Mouse (Mus musculus): Measurements from ENCODE around the gene Rftn1. TPM values are rescaled to one million over a fixed set of nuclear protein-coding genes. Genes with fewer than 3 reads are reported as not detected.

Gene Rftn1
- polyA plus RNA-seq, 1 experiment from 2014 or later, result 11.9 TPM

DNA sequence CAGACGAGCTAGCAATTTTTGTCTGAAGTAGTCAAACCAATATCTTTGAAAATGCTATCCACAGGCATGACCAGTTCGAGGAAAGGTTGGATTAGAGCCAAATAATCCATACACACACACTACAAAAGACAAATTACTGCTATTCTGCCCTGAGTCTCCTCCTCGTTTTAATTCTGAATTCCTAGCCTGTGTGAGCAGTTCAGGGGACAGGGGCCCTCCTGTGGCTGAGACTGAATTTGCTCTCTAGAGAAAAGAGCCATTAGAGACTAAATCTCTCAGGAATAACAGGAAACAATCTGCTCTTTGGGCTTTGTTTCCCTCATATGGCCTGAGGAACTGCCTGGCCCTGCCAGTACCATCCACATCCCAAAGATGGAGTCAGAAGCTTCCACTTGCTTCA lies 3.2 kb upstream of the Rftn1 start:
- no peaks in the 10 kb centered on the region for H3K36me3 ChIP-seq (ENCODE audit: control insufficient read depth, insufficient read depth, low read length)
- H3K9me3 ChIP-seq (ENCODE audit: control insufficient read depth, low read length), result no peaks in the 10 kb centered on the region
- no peak overlapping the region for H3K9ac ChIP-seq (ENCODE audit: low read depth, low read length)
- H3K4me1 ChIP-seq (ENCODE audit: control insufficient read depth, insufficient read depth, low read length), result no peaks in the 10 kb centered on the region
- no peak overlapping the region for H3K27ac ChIP-seq (ENCODE audit: low read depth, low read length)
- no peak overlapping the region for H3K4me2 ChIP-seq (replicated peaks; ENCODE audit: low read depth, low read length)
- no peak for ATAC-seq (ENCODE audit: low FRiP score, low TSS enrichment)
- WGBS, result 59% methylated on average over 3 of the region's 3 CpGs
- no peak overlapping the region for H3K4me3 ChIP-seq (ENCODE audit: low read length)
- peaks cover 21% of the 10 kb centered on the region for H3K27me3 ChIP-seq (ENCODE audit: control insufficient read depth, insufficient read depth, low read length)

- WGBS, result 59% methylated on average over 10 of the region's 10 CpGs
- H3K4me1 ChIP-seq (ENCODE audit: control insufficient read depth, insufficient read depth, low read length), result no peaks in the 10 kb centered on the region
- peaks cover 21% of the 10 kb centered on the region for H3K27me3 ChIP-seq (ENCODE audit: control insufficient read depth, insufficient read depth, low read length)
- no peaks in the 10 kb centered on the region for H3K36me3 ChIP-seq (ENCODE audit: control insufficient read depth, insufficient read depth, low read length)
- no peaks in the 10 kb centered on the region for H3K9me3 ChIP-seq (ENCODE audit: control insufficient read depth, low read length)
- no peak overlapping the region for H3K4me3 ChIP-seq (ENCODE audit: low read length)
- ATAC-seq (ENCODE audit: low FRiP score, low TSS enrichment), result no peak
- no peak overlapping the region for H3K9ac ChIP-seq (ENCODE audit: low read depth, low read length)
- no peak overlapping the region for H3K4me2 ChIP-seq (replicated peaks; ENCODE audit: low read depth, low read length)
- no peak overlapping the region for H3K27ac ChIP-seq (ENCODE audit: low read depth, low read length)
Observed at GRCm38 (mm10) chr17:50192376-50192940, 2.0 kb upstream of the Rftn1 start.

DNA sequence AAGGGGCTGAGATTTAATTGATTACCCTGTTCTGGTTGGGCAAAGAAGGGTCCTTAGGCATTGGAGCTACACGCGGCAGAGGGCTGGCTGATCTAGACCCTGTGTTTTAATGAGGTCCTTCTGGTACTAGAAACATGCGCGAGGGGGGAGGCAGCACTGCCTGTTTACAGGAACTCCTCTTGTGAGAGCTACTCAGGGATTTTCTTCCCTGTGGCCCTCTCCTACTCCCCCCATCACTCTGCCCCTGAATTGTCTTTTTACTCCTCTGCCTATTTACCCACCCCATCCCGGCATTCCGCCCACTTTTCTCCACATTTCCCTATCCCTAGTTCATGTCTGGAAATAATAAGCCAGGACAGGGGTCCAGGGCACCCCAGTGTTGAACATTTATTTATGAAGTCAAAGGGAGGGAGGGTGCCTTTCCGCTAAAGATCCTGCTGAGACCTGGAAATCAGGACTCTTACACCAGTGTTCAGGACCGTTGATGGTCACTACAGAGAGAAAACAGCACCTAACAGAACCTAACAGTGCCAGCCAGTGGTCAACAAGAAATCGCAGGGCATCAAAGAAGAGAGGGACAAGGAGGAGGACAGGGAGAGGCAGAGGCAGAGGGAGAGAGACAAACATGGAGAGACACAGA lies 964 bp upstream of the Rftn1 start:
- no peaks in the 10 kb centered on the region for H3K4me1 ChIP-seq (ENCODE audit: control insufficient read depth, insufficient read depth, low read length)
- WGBS, result 34% methylated on average over 9 of the region's 9 CpGs
- ATAC-seq (ENCODE audit: low FRiP score, low TSS enrichment), result no peak

GRCm38 (mm10) chr17:50189381-50190012 lies 977 bp downstream of the Rftn1 start:
- Histone ChIP-seq H3K4me2 (replicated peaks; ENCODE audit: low read depth, low read length) (peak overlapping the region; percentile 99), H3K4me1 (ENCODE audit: control insufficient read depth, insufficient read depth, low read length) (no peaks in the 10 kb centered on the region), H3K4me3 (ENCODE audit: low read length) (peak overlapping the region; percentile 73), H3K9ac (ENCODE audit: low read depth, low read length) (peak overlapping the region; percentile 69), H3K27me3 (ENCODE audit: control insufficient read depth, insufficient read depth, low read length) (peaks cover 21% of the 10 kb centered on the region), H3K9me3 (ENCODE audit: control insufficient read depth, low read length) (no peaks in the 10 kb centered on the region), H3K27ac (ENCODE audit: low read depth, low read length) (no peak overlapping the region), H3K36me3 (ENCODE audit: control insufficient read depth, insufficient read depth, low read length) (no peaks in the 10 kb centered on the region)
- WGBS, result under 1% methylated on average over 24 of the region's 24 CpGs
- ATAC-seq (ENCODE audit: low FRiP score, low TSS enrichment), result peak; percentile 76

More for the DNA sequence above, 964 bp upstream of the Rftn1 start:
- Histone ChIP-seq H3K27me3 (ENCODE audit: control insufficient read depth, insufficient read depth, low read length) (peaks cover 21% of the 10 kb centered on the region), H3K4me3 (ENCODE audit: low read length) (no peak overlapping the region), H3K27ac (ENCODE audit: low read depth, low read length) (no peak overlapping the region), H3K9me3 (ENCODE audit: control insufficient read depth, low read length) (no peaks in the 10 kb centered on the region), H3K36me3 (ENCODE audit: control insufficient read depth, insufficient read depth, low read length) (no peaks in the 10 kb centered on the region), H3K9ac (ENCODE audit: low read depth, low read length) (no peak overlapping the region), H3K4me2 (replicated peaks; ENCODE audit: low read depth, low read length) (no peak overlapping the region)

- Histone ChIP-seq H3K27ac (ENCODE audit: low read depth, low read length) (no peak overlapping the region), H3K27me3 (ENCODE audit: control insufficient read depth, insufficient read depth, low read length) (peaks cover 21% of the 10 kb centered on the region), H3K9me3 (ENCODE audit: control insufficient read depth, low read length) (no peaks in the 10 kb centered on the region), H3K4me1 (ENCODE audit: control insufficient read depth, insufficient read depth, low read length) (no peaks in the 10 kb centered on the region), H3K4me3 (ENCODE audit: low read length) (peak overlapping the region; percentile 73; the same call in 1 of the 2 replicates), H3K4me2 (replicated peaks; ENCODE audit: low read depth, low read length) (peak overlapping the region; percentile 99; the same call in 1 of the 2 replicates), H3K36me3 (ENCODE audit: control insufficient read depth, insufficient read depth, low read length) (no peaks in the 10 kb centered on the region), H3K9ac (ENCODE audit: low read depth, low read length) (no peak overlapping the region)
- ATAC-seq (ENCODE audit: low FRiP score, low TSS enrichment), result no peak; the same call in 1 of the 2 replicates
- 67% methylated on average over 12 of the region's 12 CpGs for WGBS
Observed at GRCm38 (mm10) chr17:50188662-50189345, 1.7 kb downstream of the Rftn1 start.

DNA sequence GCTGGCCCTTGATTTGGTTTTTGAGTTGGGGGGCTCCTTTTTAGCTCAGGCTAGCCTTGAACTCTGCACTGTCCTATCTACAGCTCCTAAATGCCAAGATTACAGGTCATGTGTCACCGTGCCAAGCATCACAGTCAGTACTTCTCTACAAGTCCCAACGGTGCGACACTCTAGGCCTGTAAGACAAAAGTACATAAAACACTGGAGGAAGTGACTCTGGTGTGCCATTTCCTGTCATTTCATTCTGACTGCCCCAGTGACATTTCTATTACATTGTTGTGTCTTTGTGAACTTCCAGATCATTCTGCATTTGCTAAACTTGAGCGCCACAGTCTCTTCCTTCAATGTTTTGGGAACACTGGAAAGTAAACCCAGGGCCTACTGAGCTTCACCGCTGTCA lies 4.9 kb downstream of the Rftn1 start:
- Histone ChIP-seq H3K36me3 (ENCODE audit: control insufficient read depth, insufficient read depth, low read length) (no peaks in the 10 kb centered on the region), H3K27me3 (ENCODE audit: control insufficient read depth, insufficient read depth, low read length) (peaks cover 4% of the 10 kb centered on the region), H3K4me1 (ENCODE audit: control insufficient read depth, insufficient read depth, low read length) (no peaks in the 10 kb centered on the region), H3K9ac (ENCODE audit: low read depth, low read length) (no peak overlapping the region), H3K9me3 (ENCODE audit: control insufficient read depth, low read length) (no peaks in the 10 kb centered on the region), H3K4me2 (replicated peaks; ENCODE audit: low read depth, low read length) (no peak overlapping the region), H3K4me3 (ENCODE audit: low read length) (no peak overlapping the region), H3K27ac (ENCODE audit: low read depth, low read length) (no peak overlapping the region)
- 82% methylated on average over 5 of the region's 5 CpGs for WGBS
- no peak for ATAC-seq (ENCODE audit: low FRiP score, low TSS enrichment)

- H3K4me1 ChIP-seq (ENCODE audit: control insufficient read depth, insufficient read depth, low read length), result no peaks in the 10 kb centered on the region
- H3K4me2 ChIP-seq (replicated peaks; ENCODE audit: low read depth, low read length), result no peak overlapping the region
- H3K9ac ChIP-seq (ENCODE audit: low read depth, low read length), result no peak overlapping the region
- WGBS, result 72% methylated on average over 4 of the region's 4 CpGs
- no peaks in the 10 kb centered on the region for H3K36me3 ChIP-seq (ENCODE audit: control insufficient read depth, insufficient read depth, low read length)
- no peaks in the 10 kb centered on the region for H3K9me3 ChIP-seq (ENCODE audit: control insufficient read depth, low read length)
- no peak overlapping the region for H3K27ac ChIP-seq (ENCODE audit: low read depth, low read length)
- ATAC-seq (ENCODE audit: low FRiP score, low TSS enrichment), result no peak
- no peaks in the 10 kb centered on the region; the same call in 1 of the 2 replicates for H3K27me3 ChIP-seq (ENCODE audit: control insufficient read depth, insufficient read depth, low read length)
- no peak overlapping the region for H3K4me3 ChIP-seq (ENCODE audit: low read length)
Observed at GRCm38 (mm10) chr17:50185083-50185482, 5.4 kb downstream of the Rftn1 start.

DNA sequence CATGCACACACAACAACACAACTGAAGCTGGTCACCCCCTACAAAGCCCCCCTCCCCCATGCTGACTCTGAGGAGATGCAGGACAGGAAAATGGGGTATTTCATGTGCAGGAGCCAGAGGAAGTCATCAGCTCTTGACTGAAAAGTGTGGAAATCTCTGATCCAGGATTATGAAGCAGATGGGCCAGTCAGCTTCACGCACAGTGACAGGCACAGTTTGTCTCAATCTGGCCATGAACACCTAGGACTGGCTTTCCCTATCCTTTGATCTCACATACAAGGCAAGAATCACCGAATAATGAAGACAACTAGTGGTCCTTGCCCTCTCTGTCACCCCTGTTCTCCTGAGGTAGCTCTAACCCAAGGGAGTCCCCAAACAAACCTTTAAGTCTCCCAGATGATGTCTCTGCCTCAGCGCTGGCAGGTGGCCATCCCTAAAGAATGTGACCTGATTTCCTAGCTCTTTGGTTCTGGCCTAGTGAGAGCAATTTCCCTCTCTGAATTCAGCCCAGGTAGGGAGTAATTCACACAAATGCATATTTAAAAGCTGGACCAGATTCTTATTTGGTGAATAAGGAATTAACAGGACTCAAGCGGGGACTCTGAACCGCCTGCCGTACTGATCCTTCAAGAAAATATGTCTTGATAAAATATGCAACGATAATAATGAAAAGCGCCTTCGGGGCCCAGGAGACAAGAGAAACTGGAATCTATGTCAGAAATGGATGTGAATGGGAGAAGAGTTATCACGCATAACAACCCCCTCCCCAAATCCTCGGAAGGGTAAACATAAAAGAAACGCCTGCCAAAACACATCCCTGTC lies 6.0 kb downstream of the Rftn1 start:
- no peaks in the 10 kb centered on the region for H3K27me3 ChIP-seq (ENCODE audit: control insufficient read depth, insufficient read depth, low read length)
- H3K4me1 ChIP-seq (ENCODE audit: control insufficient read depth, insufficient read depth, low read length), result no peaks in the 10 kb centered on the region
- H3K9ac ChIP-seq (ENCODE audit: low read depth, low read length), result no peak overlapping the region
- H3K36me3 ChIP-seq (ENCODE audit: control insufficient read depth, insufficient read depth, low read length), result no peaks in the 10 kb centered on the region
- 83% methylated on average over 12 of the region's 12 CpGs for WGBS
- no peak for ATAC-seq (ENCODE audit: low FRiP score, low TSS enrichment)
- no peak overlapping the region for H3K4me2 ChIP-seq (replicated peaks; ENCODE audit: low read depth, low read length)
- H3K27ac ChIP-seq (ENCODE audit: low read depth, low read length), result no peak overlapping the region
- no peaks in the 10 kb centered on the region for H3K9me3 ChIP-seq (ENCODE audit: control insufficient read depth, low read length)
- no peak overlapping the region for H3K4me3 ChIP-seq (ENCODE audit: low read length)
